Mouse (Mus musculus) bone marrow macrophage, adult 2 months (primary cell): Measurements from ENCODE around the gene Cib1.

Experiments used
- CTCF ChIP-seq: IDR thresholded peaks from 2 replicates; pipeline ENCODE4 v1.5.1; 2012; ENCODE audit warnings: low read depth, mild to moderate bottlenecking, low read length, moderate library complexity
- POLR2A ChIP-seq: IDR thresholded peaks from 2 replicates; pipeline ENCODE4 v1.6.1; 2012; ENCODE audit warnings: mild to moderate bottlenecking, low read depth, low read length, borderline replicate concordance

DNA sequence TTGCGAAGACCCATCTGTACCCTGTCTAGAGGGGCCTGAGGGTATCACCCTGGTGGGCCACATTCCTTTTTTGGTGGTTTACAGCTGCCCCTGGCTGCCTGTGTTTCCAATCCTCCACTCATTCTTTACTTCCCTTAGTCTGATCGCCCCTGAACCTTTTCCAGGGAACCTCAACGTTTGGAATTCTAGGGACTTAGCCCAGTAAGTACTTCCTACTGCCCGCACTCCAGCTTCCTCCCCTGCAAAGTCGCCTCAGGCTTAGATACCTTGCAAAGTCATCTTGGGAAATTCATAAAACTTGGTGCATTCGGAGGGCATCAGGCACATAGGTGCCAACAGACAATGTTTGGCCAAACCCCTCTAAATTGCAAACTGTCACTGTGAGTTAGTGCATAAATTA, 33.3 kb downstream of the Cib1 start:
- TF ChIP-seq CTCF: no peak
- TF ChIP-seq POLR2A: no peak
